Mouse (Mus musculus) forebrain, embryonic 12.5 days (tissue): Measurements from ENCODE around the gene Sycp2l. TPM values are rescaled to one million over a fixed set of nuclear protein-coding genes. Genes with fewer than 3 reads are reported as not detected.

Experiments
- ATAC-seq: fragments of 200-750 bp; cut with Nextera tagmentation; 2 replicates; pipeline ENCODE4 v1.8.0; 2017; ENCODE audit warnings: moderate TSS enrichment; ENCODE audit not compliant: low FRiP score
- H3K27ac ChIP-seq: fragments of 300-500 bp; sonication (generic); 2 replicates; pipeline ENCODE4 v1.5.1; 2016; ENCODE audit warnings: mild to moderate bottlenecking
- H3K27me3 ChIP-seq: fragments of 300-500 bp; sonication (generic); 2 replicates; pipeline ENCODE4 v1.6.1; 2016; ENCODE audit warnings: mild to moderate bottlenecking
- H3K36me3 ChIP-seq: fragments of 300-500 bp; sonication (generic); replicated peaks from 2 replicates; pipeline ENCODE4 v1.6.1; 2016; ENCODE audit warnings: mild to moderate bottlenecking
- H3K4me1 ChIP-seq: fragments of 300-500 bp; sonication (generic); 2 replicates; pipeline ENCODE4 v1.6.1; 2016
- H3K4me2 ChIP-seq: fragments of 300-500 bp; sonication (generic); 2 replicates; pipeline ENCODE4 v1.6.1; 2016; ENCODE audit warnings: mild to moderate bottlenecking, moderate library complexity
- H3K4me3 ChIP-seq: fragments of 300-500 bp; sonication (generic); replicated peaks from 2 replicates; pipeline ENCODE4 v1.5.1; 2016; ENCODE audit warnings: mild to moderate bottlenecking
- H3K9ac ChIP-seq: fragments of 300-500 bp; sonication (generic); 2 replicates; pipeline ENCODE4 v1.6.1; 2016; ENCODE audit warnings: mild to moderate bottlenecking
- H3K9me3 ChIP-seq: fragments of 300-500 bp; sonication (generic); 2 replicates; pipeline ENCODE4 v1.6.1; 2016
- WGBS: fragments of 180-500 bp; shearing (Covaris S2); methylation state at CpG from one replicate; pipeline ENCODE4 v1.1.7; 2016; 5-methylcytosine and 5-hydroxymethylcytosine counted together
- polyA plus RNA-seq: library from polyadenylated mRNA; unstranded; fragments of >200 nt; fragmentation: Nextera tagmentation; extraction: Ambion mirVana; gene quantifications from 2 replicates; pipeline ENCODE4 v1.2.1, GENCODE M21; 2016

The Sycp2l gene
- polyA plus RNA-seq, 1 experiment from 2014 or later, result not detected

DNA sequence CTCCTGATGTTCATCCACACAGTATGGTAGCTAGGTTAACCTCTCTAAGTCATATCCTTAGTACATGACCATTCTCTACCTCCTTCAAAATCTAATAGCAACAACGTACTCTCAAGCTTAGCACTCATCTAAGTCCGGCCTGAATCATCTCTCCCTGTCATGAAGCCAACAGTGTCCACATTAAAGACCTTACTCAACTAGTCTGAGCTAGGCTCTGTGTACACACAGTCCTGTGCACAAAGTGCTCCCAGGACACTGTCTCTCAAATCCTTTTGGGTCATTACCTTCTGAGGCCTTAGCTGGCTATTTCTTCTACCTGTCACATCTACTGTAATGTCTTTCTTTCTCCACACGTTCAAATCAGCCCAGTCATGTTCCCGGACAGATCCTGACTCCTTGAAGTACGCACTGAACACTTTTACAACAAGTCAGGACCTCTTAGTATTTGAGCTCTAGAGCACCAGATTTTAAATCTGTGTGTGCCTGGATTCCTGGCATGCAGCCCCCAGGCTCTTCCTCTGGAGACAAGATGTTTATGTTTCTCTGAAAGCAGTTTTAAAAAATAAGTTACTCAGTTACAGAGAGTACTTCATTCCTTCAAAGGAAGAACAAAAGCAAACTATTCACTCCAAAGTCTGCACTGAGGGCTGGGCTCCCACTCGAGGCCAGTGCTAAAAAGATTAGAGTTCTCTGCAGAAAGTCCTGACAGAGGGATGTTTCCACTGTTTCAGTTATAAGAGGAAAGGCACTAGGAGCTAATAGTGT lies 98.6 kb downstream of the Sycp2l start:
- Histone ChIP-seq H3K4me3 (no peak overlapping the region), H3K36me3 (no peaks in the 10 kb centered on the region), H3K4me2 (no peak overlapping the region), H3K27ac (no peak overlapping the region), H3K27me3 (no peaks in the 10 kb centered on the region), H3K4me1 (0 out of 2 replicates have a peak, but pooled peaks cover 3% of the 10 kb centered on the region), H3K9ac (no peak overlapping the region), H3K9me3 (no peaks in the 10 kb centered on the region)
- ATAC-seq, result no peak
- 77% methylated on average over 6 of the region's 6 CpGs for WGBS

DNA sequence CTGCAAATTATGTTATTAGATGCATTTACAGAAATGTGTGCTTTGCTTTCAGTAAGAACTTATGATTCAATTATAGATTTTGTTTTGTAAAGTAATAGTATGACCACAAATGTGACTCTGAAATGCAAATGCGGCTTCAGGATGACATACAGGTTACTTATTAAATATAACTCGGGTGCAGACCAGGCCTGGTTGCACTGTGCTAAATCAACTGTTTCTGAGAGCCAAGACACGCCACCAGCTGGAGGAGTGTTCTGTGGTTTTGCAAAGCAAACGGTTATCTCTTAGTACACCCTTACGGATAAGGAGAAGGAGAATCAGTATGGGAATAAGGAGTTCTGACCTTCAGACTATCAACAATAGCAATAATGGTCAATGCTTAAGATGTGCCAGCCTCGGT lies 101.6 kb downstream of the Sycp2l start:
- Histone ChIP-seq H3K9me3 (peaks cover 2% of the 10 kb centered on the region), H3K4me3 (no peak overlapping the region), H3K36me3 (no peaks in the 10 kb centered on the region), H3K27me3 (no peaks in the 10 kb centered on the region), H3K4me2 (no peak overlapping the region), H3K4me1 (peaks cover 19% of the 10 kb centered on the region), H3K27ac (no peak overlapping the region), H3K9ac (no peak overlapping the region)
- ATAC-seq, result no peak
- whole genome bisulfite sequencing, result 91% methylated on average over 6 of the region's 6 CpGs

DNA sequence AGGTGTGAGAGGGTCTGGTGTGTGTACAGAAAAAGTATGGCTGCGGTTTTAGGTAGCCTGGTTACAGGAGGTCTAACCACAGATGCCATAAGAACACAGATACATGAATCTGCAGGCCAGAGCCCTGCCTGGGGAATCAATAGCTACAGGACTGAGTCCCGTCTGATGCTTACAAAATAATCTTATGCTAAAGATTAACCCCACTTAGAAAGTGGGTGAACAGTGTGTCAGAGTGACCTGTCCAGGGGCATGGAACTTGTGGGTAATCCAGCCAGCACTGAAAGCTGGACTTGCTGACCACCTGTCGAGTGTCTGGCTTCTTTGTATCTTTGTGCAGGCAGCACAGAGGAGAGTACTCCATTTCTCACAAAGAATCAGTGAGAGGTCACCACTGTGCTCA lies 102.1 kb downstream of the Sycp2l start:
- Histone ChIP-seq H3K9ac (no peak overlapping the region), H3K9me3 (peaks cover 8% of the 10 kb centered on the region), H3K4me3 (no peak overlapping the region), H3K27me3 (no peaks in the 10 kb centered on the region), H3K36me3 (no peaks in the 10 kb centered on the region), H3K27ac (no peak overlapping the region), H3K4me1 (peaks cover 19% of the 10 kb centered on the region), H3K4me2 (no peak overlapping the region)
- 65% methylated on average over 3 of the region's 3 CpGs for WGBS
- no peak for ATAC-seq

DNA sequence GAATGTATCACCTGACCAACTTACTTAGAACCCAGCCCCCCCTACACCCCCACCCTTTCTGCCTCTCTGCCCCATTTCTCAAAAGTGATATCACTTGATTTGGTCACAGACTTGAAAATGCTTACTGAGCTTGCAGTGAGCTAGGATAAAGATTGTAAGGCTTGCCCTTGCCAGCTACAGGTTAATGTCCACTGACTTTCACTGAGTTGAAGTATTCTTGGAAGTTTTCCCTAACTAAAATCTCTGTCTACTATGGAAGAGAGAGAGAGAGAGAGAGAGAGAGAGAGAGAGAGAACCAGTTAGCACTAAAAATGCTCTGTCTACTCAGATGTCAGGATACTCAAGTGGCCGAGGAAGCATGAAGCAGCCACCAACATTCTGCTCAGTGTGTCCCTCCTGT lies 104.9 kb downstream of the Sycp2l start:
- no peak for ATAC-seq
- peak overlapping the region; percentile 79 for H3K9ac ChIP-seq
- WGBS, result 38% methylated on average over 1 of the region's 1 CpGs

DNA sequence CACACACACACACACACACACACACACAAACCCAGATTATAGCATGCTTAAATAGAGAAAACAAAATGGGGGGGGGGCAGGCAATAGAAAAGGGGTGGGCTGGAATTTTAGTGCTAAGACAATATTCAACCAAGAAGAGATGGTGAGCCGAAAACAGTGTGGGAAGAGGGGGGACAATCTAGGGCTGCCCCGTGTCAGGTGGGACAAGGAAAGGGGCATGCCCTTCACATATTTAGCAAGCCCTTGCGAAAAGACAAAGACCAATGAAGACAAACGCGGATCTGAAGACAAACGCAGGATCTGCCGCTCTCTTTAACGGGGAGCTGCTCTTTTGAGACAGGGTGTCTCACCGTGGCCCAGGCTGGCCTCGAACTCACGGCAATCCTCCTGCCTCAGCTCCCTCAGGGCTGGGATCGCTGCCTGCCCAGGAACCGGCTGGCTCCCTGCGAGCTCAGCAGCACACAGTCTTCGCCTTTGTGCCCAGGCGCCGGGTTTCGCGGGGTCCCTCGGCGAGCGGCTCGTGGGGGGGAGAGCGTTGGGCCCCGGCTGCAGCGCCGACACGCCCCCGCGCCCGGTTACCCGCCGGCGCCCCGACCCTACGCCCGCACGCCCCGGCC lies 105.7 kb downstream of the Sycp2l start:
- Histone ChIP-seq H3K4me2 (peak overlapping the region; percentile 58), H3K27ac (peak overlapping the region; percentile 73), H3K9me3 (peaks cover 14% of the 10 kb centered on the region), H3K4me1 (peaks cover 16% of the 10 kb centered on the region), H3K4me3 (peak overlapping the region; percentile 79), H3K27me3 (no peaks in the 10 kb centered on the region), H3K36me3 (no peaks in the 10 kb centered on the region), H3K9ac (peak overlapping the region; percentile 79)
- WGBS, result 2% methylated on average over 38 of the region's 39 CpGs
- ATAC-seq, result peak; percentile 85

More for the DNA sequence above, 104.9 kb downstream of the Sycp2l start:
- H3K4me1 ChIP-seq, result peaks cover 16% of the 10 kb centered on the region
- H3K36me3 ChIP-seq, result no peaks in the 10 kb centered on the region
- H3K4me3 ChIP-seq, result peak overlapping the region; percentile 79
- H3K27me3 ChIP-seq, result no peaks in the 10 kb centered on the region
- H3K9me3 ChIP-seq, result peaks cover 14% of the 10 kb centered on the region
- H3K4me2 ChIP-seq, result peak overlapping the region; percentile 58
- no peak overlapping the region for H3K27ac ChIP-seq

DNA sequence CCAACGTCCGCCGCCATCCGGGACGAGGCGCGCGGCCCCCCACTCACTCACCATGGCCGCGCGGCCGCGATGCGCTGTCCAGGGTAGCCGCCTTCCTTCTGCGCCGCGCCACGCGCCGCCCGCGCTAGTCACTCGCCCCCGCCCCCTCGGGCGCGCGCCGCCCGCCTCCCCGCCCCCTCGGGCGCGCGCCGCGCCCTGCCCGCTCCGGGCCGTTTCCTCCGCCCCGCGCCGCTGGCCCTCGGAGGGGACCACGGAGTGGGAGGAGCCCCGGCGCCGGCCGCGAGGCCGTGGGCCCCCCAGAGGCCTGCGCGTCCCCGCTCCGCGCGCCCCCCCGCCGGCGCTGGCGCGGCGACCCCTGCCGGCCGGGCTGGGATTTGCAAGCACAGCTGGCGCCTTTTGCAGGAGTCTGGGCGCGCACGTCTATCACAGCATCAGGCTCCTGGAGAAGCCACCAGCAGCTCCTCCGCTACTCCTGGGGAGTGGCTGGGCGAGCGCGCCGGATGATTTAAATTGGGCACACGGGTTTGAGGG lies 106.3 kb downstream of the Sycp2l start, which contains the start of gene Elovl2:
TSS of gene Elovl2 (minus strand) at position 102 of the 531 bp plus-strand sequence.
- Histone ChIP-seq H3K27me3 (no peaks in the 10 kb centered on the region), H3K4me3 (peak within 1 kb of the TSS; percentile 79), H3K4me1 (peaks cover 16% of the 10 kb centered on the region), H3K9ac (peak within 1 kb of the TSS; percentile 79), H3K27ac (peak within 1 kb of the TSS; percentile 73), H3K36me3 (no peaks in the 10 kb centered on the region), H3K9me3 (peaks cover 14% of the 10 kb centered on the region), H3K4me2 (peak within 1 kb of the TSS; percentile 58)
- peak; percentile 95 for ATAC-seq
- 2% methylated on average over 39 of the region's 77 CpGs for WGBS

Other genes starting within 250 kb of the Sycp2l start
- gene Pak1ip1, start 113.3 kb upstream of the Sycp2l start, polyA plus RNA-seq, result 85.5 and 93.2 TPM in 2 replicates
- 133 and 143 TPM in 2 replicates for gene Tmem14c, start 98.0 kb upstream of the Sycp2l start, polyA plus RNA-seq
- 0.78 and 0.91 TPM in 2 replicates for gene Mak, start 34.6 kb upstream of the Sycp2l start, polyA plus RNA-seq
- gene Gcm2, start 3.3 kb upstream of the Sycp2l start, polyA plus RNA-seq, result not detected in 2 replicates
- 51.6 and 61.4 TPM in 2 replicates for gene Elovl2, start 106.1 kb downstream of the Sycp2l start, polyA plus RNA-seq
- gene Smim13, start 135.5 kb downstream of the Sycp2l start, polyA plus RNA-seq, result 19.4 and 20.3 TPM in 2 replicates
- gene Gm17364, start 159.7 kb downstream of the Sycp2l start, polyA plus RNA-seq, result not detected in 2 replicates